ENCODE assay signal across 24 mouse cellular contexts in genomic region chr19:26258677-26259076, GRCm38 (mm10).
A peak's percentile ranks its signal among the peaks of the same experiment; 100 is the strongest.
DNase-seq lines count a peak whose midpoint lies in the region; ATAC-seq and TF ChIP-seq lines count a peak whose summit lies in the region.
"Had no signal": no experiment of that assay in that cellular context is flagged by ENCODE, and none has a peak within 500 bp of the region (broad histone marks: within the 10 kb centered on the region; RNA-seq: fewer than 3 reads in every experiment).

No protein-coding gene starts in this region.

- no peak overlapping the region for H3K4me3 ChIP-seq in forebrain, embryonic 13.5 days
- no peak overlapping the region for H3K4me3 ChIP-seq in forebrain, embryonic 11.5 days (ENCODE audit: low read depth, low read length)
- no peak overlapping the region for H3K4me3 ChIP-seq in hindbrain, postnatal 0 days (ENCODE audit: low read length)
- H3K4me3 ChIP-seq in hindbrain, embryonic 12.5 days: no peak overlapping the region
- no peak overlapping the region for H3K4me3 ChIP-seq in forebrain, embryonic 16.5 days (replicated peaks; ENCODE audit: low read length)
- H3K4me3 ChIP-seq: embryonic facial prominence, embryonic 15.5 days; heart, adult 2 months; hindbrain, embryonic 13.5 days had no signal

- no peak overlapping the region for H3K9ac ChIP-seq in forebrain, embryonic 13.5 days
- no peak overlapping the region for H3K9ac ChIP-seq in forebrain, embryonic 11.5 days (ENCODE audit: low read length)
- H3K9ac ChIP-seq in hindbrain, postnatal 0 days (replicated peaks; ENCODE audit: low read length): no peak overlapping the region
- no peak overlapping the region for H3K9ac ChIP-seq in hindbrain, embryonic 12.5 days
- H3K9ac ChIP-seq in forebrain, embryonic 16.5 days (replicated peaks; ENCODE audit: low read depth, low read length): no peak overlapping the region
- H3K9ac ChIP-seq: embryonic facial prominence, embryonic 15.5 days; hindbrain, embryonic 13.5 days had no signal

- no peak overlapping the region for H3K4me2 ChIP-seq in forebrain, embryonic 13.5 days
- H3K4me2 ChIP-seq in forebrain, embryonic 11.5 days (ENCODE audit: low read depth, low read length, severe bottlenecking): no peak overlapping the region
- H3K4me2 ChIP-seq in hindbrain, postnatal 0 days (ENCODE audit: low read depth, low read length): no peak overlapping the region
- H3K4me2 ChIP-seq in hindbrain, embryonic 12.5 days (replicated peaks): no peak overlapping the region
- H3K4me2 ChIP-seq in forebrain, embryonic 16.5 days (ENCODE audit: low read length): no peak overlapping the region
- H3K4me2 ChIP-seq: embryonic facial prominence, embryonic 15.5 days; heart, embryonic 11.5 days; hindbrain, embryonic 13.5 days had no signal

- H3K9me3 ChIP-seq in forebrain, embryonic 13.5 days (replicated peaks): no peaks in the 10 kb centered on the region
- no peaks in the 10 kb centered on the region for H3K9me3 ChIP-seq in forebrain, embryonic 11.5 days (ENCODE audit: control insufficient read depth, low read length)
- no peaks in the 10 kb centered on the region for H3K9me3 ChIP-seq in hindbrain, postnatal 0 days (ENCODE audit: low read length)
- no peaks in the 10 kb centered on the region for H3K9me3 ChIP-seq in hindbrain, embryonic 12.5 days (replicated peaks)
- H3K9me3 ChIP-seq in forebrain, embryonic 16.5 days (ENCODE audit: control insufficient read depth, low read length): no peaks in the 10 kb centered on the region
- H3K9me3 ChIP-seq: embryonic facial prominence, embryonic 15.5 days; hindbrain, embryonic 13.5 days had no signal

- peak; percentile 75; the same call in 1 of the 2 replicates for ATAC-seq in forebrain, embryonic 13.5 days
- ATAC-seq in forebrain, embryonic 11.5 days (replicated peaks; ENCODE audit: low FRiP score): no peak
- no peak for ATAC-seq in hindbrain, postnatal 0 days
- no peak for ATAC-seq in hindbrain, embryonic 12.5 days (ENCODE audit: low FRiP score)
- ATAC-seq in forebrain, embryonic 16.5 days: peak; percentile 86
- ATAC-seq: activated CD4-positive, CD25-positive, alpha-beta regulatory T cell, adult 4 months; hindbrain, embryonic 16.5 days; inflammation-experienced regulatory T-cells, adult 6 months; intestine, embryonic 16.5 days had no signal

- no peak overlapping the region for H3K27ac ChIP-seq in forebrain, embryonic 13.5 days
- no peak overlapping the region for H3K27ac ChIP-seq in forebrain, embryonic 11.5 days (ENCODE audit: low read depth, low read length)
- H3K27ac ChIP-seq in hindbrain, postnatal 0 days: no peak overlapping the region
- H3K27ac ChIP-seq in hindbrain, embryonic 12.5 days: no peak overlapping the region
- no peak overlapping the region for H3K27ac ChIP-seq in forebrain, embryonic 16.5 days (ENCODE audit: low read length)
- H3K27ac ChIP-seq: embryonic facial prominence, embryonic 15.5 days; heart, adult 2 months; hindbrain, embryonic 13.5 days had no signal

- WGBS in forebrain, embryonic 13.5 days: 18% methylated on average over 4 of the region's 4 CpGs
- WGBS in forebrain, embryonic 11.5 days: 29% methylated on average over 4 of the region's 4 CpGs
- 25% methylated on average over 4 of the region's 4 CpGs for WGBS in hindbrain, postnatal 0 days
- 57% methylated on average over 4 of the region's 4 CpGs for WGBS in hindbrain, embryonic 12.5 days
- WGBS in forebrain, embryonic 16.5 days: 11% methylated on average over 4 of the region's 4 CpGs

- H3K36me3 ChIP-seq in forebrain, embryonic 13.5 days (ENCODE audit: poor library complexity, severe bottlenecking): no peaks in the 10 kb centered on the region
- H3K36me3 ChIP-seq in forebrain, embryonic 11.5 days (ENCODE audit: control insufficient read depth, insufficient read depth, low read length): no peaks in the 10 kb centered on the region
- no peaks in the 10 kb centered on the region for H3K36me3 ChIP-seq in hindbrain, postnatal 0 days (ENCODE audit: insufficient read depth, low read length)
- no peaks in the 10 kb centered on the region for H3K36me3 ChIP-seq in hindbrain, embryonic 12.5 days
- no peaks in the 10 kb centered on the region for H3K36me3 ChIP-seq in forebrain, embryonic 16.5 days (ENCODE audit: control insufficient read depth, insufficient read depth)
- H3K36me3 ChIP-seq: embryonic facial prominence, embryonic 15.5 days; hindbrain, embryonic 13.5 days had no signal

- peak; percentile 68 to 71 for DNase-seq in cerebellum, postnatal 10 days
- no peak for DNase-seq in cerebellum, postnatal 4 days (ENCODE audit: low spot score in 2 of 2)
- DNase-seq in forebrain, embryonic 11.5 days (ENCODE audit: low spot score): no peak
- DNase-seq in hindbrain, postnatal 0 days (ENCODE audit: low spot score): peak; percentile 42
- no peak for DNase-seq in retina, postnatal 1 day
- DNase-seq: adrenal gland, adult 8-10 months; adrenal gland, postnatal 25 days; cerebellum, adult 11-12 months; cerebellum, adult 8-10 months; embryo, embryonic 11 days; gastrocnemius, postnatal 10 days; gastrocnemius, postnatal 36 days; heart, adult 2 months; kidney, adult 2 months had no signal

- 0 out of 2 replicates have a peak, but pooled peaks cover 12% of the 10 kb centered on the region for H3K4me1 ChIP-seq in forebrain, embryonic 13.5 days
- no peaks in the 10 kb centered on the region for H3K4me1 ChIP-seq in forebrain, embryonic 11.5 days (replicated peaks; ENCODE audit: control insufficient read depth, insufficient read depth, low read length)
- no peaks in the 10 kb centered on the region for H3K4me1 ChIP-seq in hindbrain, postnatal 0 days (ENCODE audit: insufficient read depth, low read length)
- H3K4me1 ChIP-seq in hindbrain, embryonic 12.5 days: no peaks in the 10 kb centered on the region
- 0 out of 2 replicates have a peak, but pooled peaks cover 8% of the 10 kb centered on the region for H3K4me1 ChIP-seq in forebrain, embryonic 16.5 days (replicated peaks; ENCODE audit: control insufficient read depth, insufficient read depth, low read length)
- H3K4me1 ChIP-seq: embryonic facial prominence, embryonic 15.5 days; hindbrain, embryonic 13.5 days had no signal

- H3K27me3 ChIP-seq in forebrain, embryonic 13.5 days: no peaks in the 10 kb centered on the region
- H3K27me3 ChIP-seq in forebrain, embryonic 11.5 days (ENCODE audit: control insufficient read depth, insufficient read depth, low read length): no peaks in the 10 kb centered on the region
- H3K27me3 ChIP-seq in hindbrain, postnatal 0 days (ENCODE audit: insufficient read depth, low read length): no peaks in the 10 kb centered on the region
- no peaks in the 10 kb centered on the region for H3K27me3 ChIP-seq in hindbrain, embryonic 12.5 days
- no peaks in the 10 kb centered on the region for H3K27me3 ChIP-seq in forebrain, embryonic 16.5 days (replicated peaks; ENCODE audit: control insufficient read depth, insufficient read depth, low read length)
- H3K27me3 ChIP-seq: embryonic facial prominence, embryonic 15.5 days; hindbrain, embryonic 13.5 days had no signal

- no peak for TF ChIP-seq CTCF in hindbrain, postnatal 0 days (IDR thresholded peaks at IDR 0.05; ENCODE audit: low read depth)

Comparison
In these comparisons a context has a peak if more than half of its experiments do, and no peak if none do; other contexts are left out.
1. DNase-seq: peak in cerebellum, postnatal 10 days (2 of 2) and hindbrain, postnatal 0 days (single experiment); none in cerebellum, postnatal 4 days (0 of 2), forebrain, embryonic 11.5 days (single experiment) and retina, postnatal 1 day (single experiment).
2. ATAC-seq: peak in forebrain, embryonic 13.5 days (single experiment) and forebrain, embryonic 16.5 days (single experiment); none in forebrain, embryonic 11.5 days (single experiment), hindbrain, postnatal 0 days (single experiment) and hindbrain, embryonic 12.5 days (single experiment).